Mouse (Mus musculus) heart, embryonic 14.5 days (tissue): ENCODE data around the gene Krt78. TPM values are rescaled to one million over a fixed set of nuclear protein-coding genes. Genes with fewer than 3 reads are reported as not detected.

Source experiments
- ATAC-seq: fragments of 200-750 bp; cut with Nextera tagmentation; 2 replicates; pipeline ENCODE4 v1.8.0; 2017; ENCODE audit warnings: low read depth, moderate TSS enrichment; ENCODE audit not compliant: insufficient number of reproducible peaks, insufficient read depth, low FRiP score
- H3K27ac ChIP-seq, 2 experiments: fragments of 200-500 bp in 1 of 2; fragments of 300-500 bp in 1 of 2; sonication (generic) in 1 of 2; replicated peaks in 1 of 2; 2 replicates each; pipeline ENCODE4 v1.5.1; 2012 to 2014; ENCODE audit warnings: low read depth in 2 of 2, low read length in 2 of 2, control low read depth in 1 of 2, mild to moderate bottlenecking in 1 of 2, mixed read lengths in 1 of 2; ENCODE audit not compliant: control insufficient read depth in 1 of 2, insufficient read depth in 1 of 2
- H3K27me3 ChIP-seq: fragments of 300-500 bp; sonication (generic); 2 replicates; pipeline ENCODE4 v1.6.1; 2014; ENCODE audit warnings: mild to moderate bottlenecking, low read length, control low read depth; ENCODE audit not compliant: control insufficient read depth, insufficient read depth
- H3K36me3 ChIP-seq: fragments of 300-500 bp; sonication (generic); 2 replicates; pipeline ENCODE4 v1.6.1; 2014; ENCODE audit warnings: mild to moderate bottlenecking, control low read depth, low read length, mixed read lengths; ENCODE audit not compliant: control insufficient read depth, insufficient read depth
- H3K4me1 ChIP-seq, 2 experiments: fragments of 200-500 bp in 1 of 2; fragments of 300-500 bp in 1 of 2; sonication (generic) in 1 of 2; 2 replicates each; pipeline ENCODE4 v1.6.1; 2012 to 2014; ENCODE audit warnings: low read length in 2 of 2, control low read depth in 1 of 2, mixed read lengths in 1 of 2; ENCODE audit not compliant: control insufficient read depth in 2 of 2, insufficient read depth in 2 of 2
- H3K4me2 ChIP-seq: fragments of 300-500 bp; sonication (generic); 2 replicates; pipeline ENCODE4 v1.6.1; 2014; ENCODE audit warnings: mild to moderate bottlenecking, low read length
- H3K4me3 ChIP-seq, 2 experiments: fragments of 200-500 bp in 1 of 2; fragments of 300-500 bp in 1 of 2; sonication (generic) in 1 of 2; 2 replicates each; pipeline ENCODE4 v1.5.1; 2012 to 2014; ENCODE audit warnings: low read length in 2 of 2, mild to moderate bottlenecking in 2 of 2, control low read depth in 1 of 2, low read depth in 1 of 2, moderate library complexity in 1 of 2; ENCODE audit not compliant: control insufficient read depth in 1 of 2, insufficient read depth in 1 of 2
- H3K9ac ChIP-seq: fragments of 300-500 bp; sonication (generic); 2 replicates; pipeline ENCODE4 v1.6.1; 2014; ENCODE audit warnings: mild to moderate bottlenecking, low read length
- H3K9me3 ChIP-seq: fragments of 300-500 bp; sonication (generic); 2 replicates; pipeline ENCODE4 v1.6.1; 2016; ENCODE audit warnings: low read length, control low read depth; ENCODE audit not compliant: control insufficient read depth
- WGBS: fragments of 180-500 bp; shearing (Covaris S2); extraction: QIAGEN DNeasy Blood & Tissue Kit; methylation state at CpG from one replicate; pipeline ENCODE4 v1.1.7; 2014; 5-methylcytosine and 5-hydroxymethylcytosine counted together
- polyA plus RNA-seq: library from polyadenylated mRNA; unstranded; fragments of >200 nt; fragmentation: Nextera tagmentation; extraction: Ambion mirVana; gene quantifications from 2 replicates; pipeline ENCODE4 v1.2.1, GENCODE M21; 2014

Krt78 gene
- polyA plus RNA-seq, 1 experiment from 2014 or later: not detected

- Histone ChIP-seq H3K4me3 (no peak overlapping the region), H3K27me3 (no peaks in the 10 kb centered on the region), H3K27ac (no peak overlapping the region), H3K4me2 (no peak overlapping the region), H3K36me3 (no peaks in the 10 kb centered on the region), H3K9me3 (no peaks in the 10 kb centered on the region), H3K9ac (no peak overlapping the region), H3K4me1 (no peaks in the 10 kb centered on the region)
- no peak for ATAC-seq
- 59% methylated on average over 2 of the region's 2 CpGs for WGBS
Observed at GRCm38 (mm10) chr15:101916072-101916471, 38.0 kb downstream of the Krt78 start.

GRCm38 (mm10) chr15:101904849-101905248, 49.2 kb downstream of the Krt78 start:
- H3K4me2 ChIP-seq: no peak overlapping the region
- no peak for ATAC-seq
- 65% methylated on average over 5 of the region's 5 CpGs for WGBS
- no peaks in the 10 kb centered on the region for H3K36me3 ChIP-seq
- no peak overlapping the region for H3K4me3 ChIP-seq
- H3K27ac ChIP-seq: no peak overlapping the region
- no peak overlapping the region for H3K9ac ChIP-seq
- no peaks in the 10 kb centered on the region for H3K4me1 ChIP-seq
- no peaks in the 10 kb centered on the region for H3K9me3 ChIP-seq
- no peaks in the 10 kb centered on the region for H3K27me3 ChIP-seq

GRCm38 (mm10) chr15:101902171-101903149, 51.6 kb downstream of the Krt78 start:
- Histone ChIP-seq H3K4me3 (no peak overlapping the region), H3K9ac (no peak overlapping the region), H3K27ac (no peak overlapping the region), H3K4me2 (no peak overlapping the region), H3K36me3 (no peaks in the 10 kb centered on the region), H3K27me3 (no peaks in the 10 kb centered on the region), H3K4me1 (no peaks in the 10 kb centered on the region), H3K9me3 (no peaks in the 10 kb centered on the region)
- ATAC-seq: no peak
- WGBS: 45% methylated on average over 12 of the region's 12 CpGs

Other genes starting within 250 kb of the Krt78 start
- not detected in 2 replicates for gene Krt5, start 241.4 kb downstream of the Krt78 start, polyA plus RNA-seq
- not detected in 2 replicates for gene Krt71, start 211.2 kb downstream of the Krt78 start, polyA plus RNA-seq
- gene Krt72, start 167.8 kb downstream of the Krt78 start, polyA plus RNA-seq: not detected in 2 replicates
- gene Krt73, start 151.9 kb downstream of the Krt78 start, polyA plus RNA-seq: not detected in 2 replicates
- not detected in 2 replicates for gene Krt2, start 136.1 kb downstream of the Krt78 start, polyA plus RNA-seq
- 0.31 and 0.55 TPM in 2 replicates for gene Krt1, start 103.5 kb downstream of the Krt78 start, polyA plus RNA-seq
- gene Krt77, start 84.6 kb downstream of the Krt78 start, polyA plus RNA-seq: not detected in 2 replicates
- gene Krt76, start 61.4 kb downstream of the Krt78 start, polyA plus RNA-seq: not detected in 2 replicates
- 0.42 TPM in 1 of 2 replicates, not detected in the other for gene Krt4, start 29.6 kb downstream of the Krt78 start, polyA plus RNA-seq
- 0.51 and 0.63 TPM in 2 replicates for gene Krt79, start 14.0 kb downstream of the Krt78 start, polyA plus RNA-seq
- gene Krt8, start 50.2 kb upstream of the Krt78 start, polyA plus RNA-seq: 8.6 and 11.9 TPM in 2 replicates
- gene Krt18, start 73.9 kb upstream of the Krt78 start, polyA plus RNA-seq: 15.4 and 20.6 TPM in 2 replicates
- gene Eif4b, start 119.5 kb upstream of the Krt78 start, polyA plus RNA-seq: 70.8 and 78.0 TPM in 2 replicates
- 27.2 and 30.1 TPM in 2 replicates for gene Tns2, start 146.1 kb upstream of the Krt78 start, polyA plus RNA-seq
- 12.0 and 12.4 TPM in 2 replicates for gene Spryd3, start 181.9 kb upstream of the Krt78 start, polyA plus RNA-seq
- gene Igfbp6, start 190.1 kb upstream of the Krt78 start, polyA plus RNA-seq: 6.5 and 7.7 TPM in 2 replicates
- gene Soat2, start 196.2 kb upstream of the Krt78 start, polyA plus RNA-seq: 0.20 and 0.32 TPM in 2 replicates
- gene Zfp740, start 249.0 kb upstream of the Krt78 start, polyA plus RNA-seq: 27.1 and 28.4 TPM in 2 replicates